Mouse (Mus musculus): ENCODE results near the gene Stab2. TPM values are rescaled to one million over a fixed set of nuclear protein-coding genes. Genes with fewer than 3 reads are reported as not detected.

Stab2 gene
- total and polyA plus RNA-seq, 3 experiments: 0.09 TPM; not detected in 2

DNA sequence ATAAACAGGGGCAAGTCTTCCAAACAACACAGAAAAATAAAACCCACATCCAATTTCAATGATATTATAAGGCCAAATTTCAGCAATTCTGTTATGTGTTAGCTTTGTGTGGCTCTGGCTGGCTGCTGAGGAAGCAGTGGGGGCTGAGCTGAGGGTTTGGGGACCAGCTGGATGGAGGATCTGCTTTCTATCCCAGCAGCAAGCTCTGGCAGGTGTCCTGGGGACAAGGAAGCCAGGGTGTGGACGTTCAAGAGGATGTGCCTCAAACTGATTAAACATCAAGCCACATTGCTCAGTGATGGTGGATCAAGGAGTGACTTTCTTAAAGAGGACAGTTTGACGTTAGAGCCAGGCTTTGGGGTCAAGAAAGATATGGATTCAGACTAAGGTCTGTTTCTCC lies 112.3 kb downstream of the Stab2 start:
- no peaks in the 10 kb centered on the region for H3K27me3 ChIP-seq (replicated peaks)
- TF ChIP-seq MAX (IDR thresholded peaks at IDR 0.05; ENCODE audit: low read length) (no peak), TCF12 (IDR thresholded peaks at IDR 0.05; ENCODE audit: low read depth, low read length) (no peak), USF2 (conservative IDR thresholded peaks at IDR 0.05; ENCODE audit: low read depth, low read length) (no peak), ZC3H11A (IDR thresholded peaks at IDR 0.05; ENCODE audit: low read depth, low read length) (no peak), POLR2AphosphoS2 (IDR thresholded peaks at IDR 0.05; ENCODE audit: low read depth, low read length) (no peak), SMC3 (IDR thresholded peaks at IDR 0.05; ENCODE audit: low read depth, low read length) (no peak), E2F4 (IDR thresholded peaks at IDR 0.05; ENCODE audit: insufficient replicate concordance, low read depth, low read length) (no peak), USF1 (IDR thresholded peaks at IDR 0.05; ENCODE audit: low read depth, low read length) (no peak), RAD21 (IDR thresholded peaks at IDR 0.05; ENCODE audit: low read depth, low read length) (no peak), JUND (conservative IDR thresholded peaks at IDR 0.05; ENCODE audit: low read depth, low read length) (no peak), HCFC1 (IDR thresholded peaks at IDR 0.05; ENCODE audit: low read depth, low read length) (no peak), RCOR1 (conservative IDR thresholded peaks at IDR 0.05; ENCODE audit: low read depth, low read length) (no peak), CHD1 (IDR thresholded peaks at IDR 0.05; ENCODE audit: low read depth, low read length) (no peak), GABPA (IDR thresholded peaks at IDR 0.05; ENCODE audit: insufficient replicate concordance, low read depth, low read length) (no peak), ELF1 (IDR thresholded peaks at IDR 0.05; ENCODE audit: low read depth, low read length) (no peak), MYC (IDR thresholded peaks at IDR 0.05; ENCODE audit: low read depth, low read length) (no peak)
- no peaks in the 10 kb centered on the region for H3K9me3 ChIP-seq (replicated peaks; ENCODE audit: low read length)
- peaks cover 5% of the 10 kb centered on the region in 2 experiments; a peak in 2 of 4 replicates for H3K4me1 ChIP-seq (ENCODE audit: control insufficient read depth in 1 of 2, insufficient read depth in 2 of 2)
- H3K9ac ChIP-seq (ENCODE audit: insufficient read depth, low read depth): no peak overlapping the region
- no peaks in the 10 kb centered on the region for H3K79me2 ChIP-seq (replicated peaks; ENCODE audit: control insufficient read depth, extremely low read depth, insufficient read depth, poor library complexity, severe bottlenecking)
- in situ Hi-C loops (cut with MboI; ENCODE audit: low pct_ligation_motif_present, low pct_unique_long_range_greater_than_20kb, low sequenced_read_pairs): no loop called here
- no peak overlapping the region for H3K4me2 ChIP-seq (ENCODE audit: insufficient read depth, low read depth, poor library complexity, severe bottlenecking)
- DNase-seq (ENCODE audit: extremely low read depth): no peak
- no peaks in the 10 kb centered on the region for H3K36me3 ChIP-seq (replicated peaks in 1 of 2; ENCODE audit: control insufficient read depth in 1 of 2, insufficient read depth in 1 of 2, low read length in 1 of 2)
- H3K27ac ChIP-seq (ENCODE audit: insufficient read depth, low read depth): no peak overlapping the region
- no peak overlapping the region for H3K4me3 ChIP-seq (replicated peaks in 1 of 3; ENCODE audit: low read depth in 2 of 3, low read length in 2 of 3, poor library complexity in 1 of 3)
- dilution Hi-C loops (cut with MboI; ENCODE audit: extremely low pct_ligation_motif_present, extremely low pct_unique_long_range_greater_than_20kb, low sequenced_read_pairs): no loop called here

GRCm38 (mm10) chr10:86891066-86891465 lies 116.8 kb downstream of the Stab2 start:
- no peak for DNase-seq (ENCODE audit: extremely low read depth)
- H3K9me3 ChIP-seq (replicated peaks; ENCODE audit: low read length): no peaks in the 10 kb centered on the region
- H3K4me1 ChIP-seq (ENCODE audit: control insufficient read depth in 1 of 2, insufficient read depth in 2 of 2): peaks cover 3 to 12% of the 10 kb centered on the region in 2 experiments; a peak in 3 of 4 replicates
- H3K79me2 ChIP-seq (replicated peaks; ENCODE audit: control insufficient read depth, extremely low read depth, insufficient read depth, poor library complexity, severe bottlenecking): no peaks in the 10 kb centered on the region
- dilution Hi-C loops (cut with MboI; ENCODE audit: extremely low pct_ligation_motif_present, extremely low pct_unique_long_range_greater_than_20kb, low sequenced_read_pairs): no loop called here
- in situ Hi-C loops (cut with MboI; ENCODE audit: low pct_ligation_motif_present, low pct_unique_long_range_greater_than_20kb, low sequenced_read_pairs): no loop called here
- H3K27me3 ChIP-seq (replicated peaks): no peaks in the 10 kb centered on the region
- no peak overlapping the region for H3K9ac ChIP-seq (ENCODE audit: insufficient read depth, low read depth)
- H3K27ac ChIP-seq (ENCODE audit: insufficient read depth, low read depth): no peak overlapping the region
- TF ChIP-seq ELF1 (IDR thresholded peaks at IDR 0.05; ENCODE audit: low read depth, low read length) (no peak), E2F4 (IDR thresholded peaks at IDR 0.05; ENCODE audit: insufficient replicate concordance, low read depth, low read length) (no peak), USF1 (IDR thresholded peaks at IDR 0.05; ENCODE audit: low read depth, low read length) (no peak), ZNF384 (IDR thresholded peaks at IDR 0.05; ENCODE audit: low read depth, low read length) (no peak), TCF12 (IDR thresholded peaks at IDR 0.05; ENCODE audit: low read depth, low read length) (no peak), CTCF (conservative IDR thresholded peaks at IDR 0.05 in 1 of 2, IDR thresholded peaks at IDR 0.05 in 1 of 2; ENCODE audit: low read depth in 2 of 2, low read length in 2 of 2) (no peak), SMC3 (IDR thresholded peaks at IDR 0.05; ENCODE audit: low read depth, low read length) (no peak), IRF4 (IDR thresholded peaks at IDR 0.05; ENCODE audit: low read depth, low read length) (no peak), CHD2 (IDR thresholded peaks at IDR 0.05; ENCODE audit: low read length) (no peak)
- H3K36me3 ChIP-seq (replicated peaks in 1 of 2; ENCODE audit: control insufficient read depth in 1 of 2, insufficient read depth in 1 of 2, low read length in 1 of 2): no peaks in the 10 kb centered on the region
- H3K4me3 ChIP-seq (replicated peaks in 1 of 3; ENCODE audit: low read depth in 2 of 3, low read length in 2 of 3, poor library complexity in 1 of 3): no peak overlapping the region
- no peak overlapping the region for H3K4me2 ChIP-seq (ENCODE audit: insufficient read depth, low read depth, poor library complexity, severe bottlenecking)
